Mouse (Mus musculus): ENCODE data around the gene Smg7. TPM values are rescaled to one million over a fixed set of nuclear protein-coding genes. Genes with fewer than 3 reads are reported as not detected.
A peak's percentile ranks its signal among the peaks of the same experiment; 100 is the strongest.

Smg7 gene
- polyA plus RNA-seq, 1 experiment from 2014 or later: 27.3 TPM

- 83% methylated on average over 6 of the region's 6 CpGs for WGBS
Measured at GRCm38 (mm10) chr1:152804907-152805306, 97.5 kb downstream of the Smg7 start.

GRCm38 (mm10) chr1:152800633-152801176 is 101.7 kb downstream of the Smg7 start:
- no peaks in the 10 kb centered on the region for H3K9me3 ChIP-seq (ENCODE audit: control insufficient read depth, low read length)
- H3K4me3 ChIP-seq (ENCODE audit: low read length): no peak overlapping the region
- no peaks in the 10 kb centered on the region for H3K36me3 ChIP-seq (ENCODE audit: control insufficient read depth, insufficient read depth, low read length)
- H3K4me1 ChIP-seq (ENCODE audit: control insufficient read depth, insufficient read depth, low read depth, low read length): peaks cover 3% of the 10 kb centered on the region; the same call in 1 of the 2 replicates
- H3K4me2 ChIP-seq (ENCODE audit: low read length): no peak overlapping the region
- no peak overlapping the region for H3K27ac ChIP-seq (ENCODE audit: low read depth, low read length)
- ATAC-seq: no peak
- no peaks in the 10 kb centered on the region for H3K27me3 ChIP-seq (replicated peaks; ENCODE audit: control insufficient read depth, insufficient read depth, low read length)
- WGBS: 84% methylated on average over 13 of the region's 13 CpGs
- H3K9ac ChIP-seq (ENCODE audit: low read depth, low read length): no peak overlapping the region

More at GRCm38 (mm10) chr1:152804907-152805306, 97.5 kb downstream of the Smg7 start:
- peaks cover 1% of the 10 kb centered on the region; the same call in 1 of the 2 replicates for H3K4me1 ChIP-seq (ENCODE audit: control insufficient read depth, insufficient read depth, low read depth, low read length)
- H3K27me3 ChIP-seq (replicated peaks; ENCODE audit: control insufficient read depth, insufficient read depth, low read length): no peaks in the 10 kb centered on the region
- no peak overlapping the region for H3K4me2 ChIP-seq (ENCODE audit: low read length)
- H3K4me3 ChIP-seq (ENCODE audit: low read length): no peak overlapping the region
- no peak overlapping the region for H3K9ac ChIP-seq (ENCODE audit: low read depth, low read length)
- no peaks in the 10 kb centered on the region for H3K9me3 ChIP-seq (ENCODE audit: control insufficient read depth, low read length)
- no peak for ATAC-seq
- H3K27ac ChIP-seq (ENCODE audit: low read depth, low read length): no peak overlapping the region
- H3K36me3 ChIP-seq (ENCODE audit: control insufficient read depth, insufficient read depth, low read length): no peaks in the 10 kb centered on the region

GRCm38 (mm10) chr1:152799897-152800296 is 102.5 kb downstream of the Smg7 start, which contains the start of gene Ncf2:
Ncf2 (plus strand) TSS chr1:152800194.
- no peaks in the 10 kb centered on the region for H3K9me3 ChIP-seq (ENCODE audit: control insufficient read depth, low read length)
- 18% methylated on average over 2 of the region's 2 CpGs for WGBS
- H3K4me3 ChIP-seq (ENCODE audit: low read length): no peak within 1 kb of the TSS
- H3K4me1 ChIP-seq (ENCODE audit: control insufficient read depth, insufficient read depth, low read depth, low read length): peaks cover 3% of the 10 kb centered on the region; the same call in 1 of the 2 replicates
- H3K4me2 ChIP-seq (ENCODE audit: low read length): no peak within 1 kb of the TSS
- no peaks in the 10 kb centered on the region for H3K27me3 ChIP-seq (replicated peaks; ENCODE audit: control insufficient read depth, insufficient read depth, low read length)
- H3K9ac ChIP-seq (ENCODE audit: low read depth, low read length): no peak within 1 kb of the TSS; the same call in 1 of the 2 replicates
- 0 out of 2 replicates have a peak within 1 kb of the TSS, but pooled peaks have one; percentile 23 for H3K27ac ChIP-seq (ENCODE audit: low read depth, low read length)
- peak; percentile 80 for ATAC-seq
- no peaks in the 10 kb centered on the region for H3K36me3 ChIP-seq (ENCODE audit: control insufficient read depth, insufficient read depth, low read length)

GRCm38 (mm10) chr1:152798125-152798524 is 104.3 kb downstream of the Smg7 start:
- H3K36me3 ChIP-seq (ENCODE audit: control insufficient read depth, insufficient read depth, low read length): no peaks in the 10 kb centered on the region
- peaks cover 3% of the 10 kb centered on the region; the same call in 1 of the 2 replicates for H3K4me1 ChIP-seq (ENCODE audit: control insufficient read depth, insufficient read depth, low read depth, low read length)
- no peaks in the 10 kb centered on the region for H3K9me3 ChIP-seq (ENCODE audit: control insufficient read depth, low read length)
- H3K4me2 ChIP-seq (ENCODE audit: low read length): no peak overlapping the region
- H3K9ac ChIP-seq (ENCODE audit: low read depth, low read length): no peak overlapping the region
- WGBS: 85% methylated on average over 9 of the region's 9 CpGs
- H3K27ac ChIP-seq (ENCODE audit: low read depth, low read length): no peak overlapping the region
- no peak for ATAC-seq
- H3K27me3 ChIP-seq (replicated peaks; ENCODE audit: control insufficient read depth, insufficient read depth, low read length): no peaks in the 10 kb centered on the region
- H3K4me3 ChIP-seq (ENCODE audit: low read length): no peak overlapping the region

- Histone ChIP-seq H3K4me2 (ENCODE audit: low read length) (no peak overlapping the region), H3K4me1 (ENCODE audit: control insufficient read depth, insufficient read depth, low read depth, low read length) (peaks cover 8% of the 10 kb centered on the region), H3K9ac (ENCODE audit: low read depth, low read length) (no peak overlapping the region), H3K4me3 (ENCODE audit: low read length) (no peak overlapping the region), H3K36me3 (ENCODE audit: control insufficient read depth, insufficient read depth, low read length) (no peaks in the 10 kb centered on the region), H3K27ac (ENCODE audit: low read depth, low read length) (no peak overlapping the region), H3K9me3 (ENCODE audit: control insufficient read depth, low read length) (no peaks in the 10 kb centered on the region), H3K27me3 (replicated peaks; ENCODE audit: control insufficient read depth, insufficient read depth, low read length) (no peaks in the 10 kb centered on the region)
- ATAC-seq: no peak
- WGBS: 86% methylated on average over 8 of the region's 8 CpGs
Measured at GRCm38 (mm10) chr1:152796683-152797263, 105.7 kb downstream of the Smg7 start.

- Histone ChIP-seq H3K9me3 (ENCODE audit: control insufficient read depth, low read length) (no peaks in the 10 kb centered on the region), H3K4me3 (ENCODE audit: low read length) (no peak overlapping the region), H3K4me2 (ENCODE audit: low read length) (no peak overlapping the region), H3K27ac (ENCODE audit: low read depth, low read length) (no peak overlapping the region), H3K36me3 (ENCODE audit: control insufficient read depth, insufficient read depth, low read length) (no peaks in the 10 kb centered on the region), H3K9ac (ENCODE audit: low read depth, low read length) (no peak overlapping the region), H3K27me3 (replicated peaks; ENCODE audit: control insufficient read depth, insufficient read depth, low read length) (no peaks in the 10 kb centered on the region), H3K4me1 (ENCODE audit: control insufficient read depth, insufficient read depth, low read depth, low read length) (peaks cover 8% of the 10 kb centered on the region)
- no peak for ATAC-seq
- WGBS: 74% methylated on average over 8 of the region's 8 CpGs
Measured at GRCm38 (mm10) chr1:152795688-152796255, 106.7 kb downstream of the Smg7 start.

GRCm38 (mm10) chr1:152793495-152794130 is 108.8 kb downstream of the Smg7 start:
- Histone ChIP-seq H3K27ac (ENCODE audit: low read depth, low read length) (peak overlapping the region; percentile 42; the same call in 1 of the 2 replicates), H3K4me3 (ENCODE audit: low read length) (no peak overlapping the region), H3K4me2 (ENCODE audit: low read length) (no peak overlapping the region), H3K27me3 (replicated peaks; ENCODE audit: control insufficient read depth, insufficient read depth, low read length) (no peaks in the 10 kb centered on the region), H3K4me1 (ENCODE audit: control insufficient read depth, insufficient read depth, low read depth, low read length) (peaks cover 5% of the 10 kb centered on the region; the same call in 1 of the 2 replicates), H3K9me3 (ENCODE audit: control insufficient read depth, low read length) (no peaks in the 10 kb centered on the region), H3K36me3 (ENCODE audit: control insufficient read depth, insufficient read depth, low read length) (no peaks in the 10 kb centered on the region), H3K9ac (ENCODE audit: low read depth, low read length) (no peak overlapping the region)
- no peak for ATAC-seq
- WGBS: 20% methylated on average over 6 of the region's 6 CpGs

GRCm38 (mm10) chr1:152792736-152793494 is 109.5 kb downstream of the Smg7 start:
- Histone ChIP-seq H3K4me3 (ENCODE audit: low read length) (no peak overlapping the region), H3K9ac (ENCODE audit: low read depth, low read length) (no peak overlapping the region), H3K27ac (ENCODE audit: low read depth, low read length) (peak overlapping the region; percentile 42; the same call in 1 of the 2 replicates), H3K4me1 (ENCODE audit: control insufficient read depth, insufficient read depth, low read depth, low read length) (peaks cover 5% of the 10 kb centered on the region; the same call in 1 of the 2 replicates), H3K36me3 (ENCODE audit: control insufficient read depth, insufficient read depth, low read length) (no peaks in the 10 kb centered on the region), H3K4me2 (ENCODE audit: low read length) (no peak overlapping the region), H3K27me3 (replicated peaks; ENCODE audit: control insufficient read depth, insufficient read depth, low read length) (no peaks in the 10 kb centered on the region), H3K9me3 (ENCODE audit: control insufficient read depth, low read length) (no peaks in the 10 kb centered on the region)
- WGBS: 14% methylated on average over 12 of the region's 12 CpGs
- peak; percentile 76 for ATAC-seq

Measured in hindbrain, embryonic 16.5 days (tissue).